Mouse (Mus musculus) heart, embryonic 13.5 days (tissue): ENCODE results near the gene Atp8a2. TPM values are rescaled to one million over a fixed set of nuclear protein-coding genes. Genes with fewer than 3 reads are reported as not detected.

Experiments
- ATAC-seq: fragments of 200-750 bp; cut with Nextera tagmentation; 2 replicates; pipeline ENCODE4 v1.8.0; 2017; ENCODE audit warnings: moderate TSS enrichment; ENCODE audit not compliant: insufficient number of reproducible peaks, low FRiP score, low TSS enrichment; ENCODE audit errors: extremely low read depth
- H3K27ac ChIP-seq: fragments of 300-500 bp; sonication (generic); replicated peaks from 2 replicates; pipeline ENCODE4 v1.5.1; 2015; ENCODE audit warnings: moderate library complexity, mild to moderate bottlenecking, inconsistent platforms
- H3K27me3 ChIP-seq: fragments of 300-500 bp; sonication (generic); replicated peaks from 2 replicates; pipeline ENCODE4 v1.6.1; 2015; ENCODE audit warnings: mild to moderate bottlenecking, inconsistent platforms
- H3K36me3 ChIP-seq: fragments of 300-500 bp; sonication (generic); 2 replicates; pipeline ENCODE4 v1.6.1; 2015; ENCODE audit warnings: mild to moderate bottlenecking, inconsistent platforms
- H3K4me1 ChIP-seq: fragments of 300-500 bp; sonication (generic); 2 replicates; pipeline ENCODE4 v1.6.1; 2015; ENCODE audit warnings: inconsistent platforms
- H3K4me2 ChIP-seq: fragments of 300-500 bp; sonication (generic); 2 replicates; pipeline ENCODE4 v1.6.1; 2015; ENCODE audit warnings: inconsistent platforms, mild to moderate bottlenecking, moderate library complexity
- H3K4me3 ChIP-seq: fragments of 300-500 bp; sonication (generic); 2 replicates; pipeline ENCODE4 v1.5.1; 2015; ENCODE audit warnings: moderate library complexity, mild to moderate bottlenecking, inconsistent platforms
- H3K9ac ChIP-seq: fragments of 300-500 bp; sonication (generic); 2 replicates; pipeline ENCODE4 v1.6.1; 2015; ENCODE audit warnings: inconsistent platforms, mild to moderate bottlenecking, moderate library complexity
- H3K9me3 ChIP-seq: fragments of 300-500 bp; sonication (generic); 2 replicates; pipeline ENCODE4 v1.6.1; 2016; ENCODE audit warnings: inconsistent platforms
- WGBS: fragments of 180-500 bp; shearing (Covaris S2); methylation state at CpG from one replicate; pipeline ENCODE4 v1.1.7; 2015; ENCODE audit warnings: mixed read lengths; 5-methylcytosine and 5-hydroxymethylcytosine counted together
- polyA plus RNA-seq: library from polyadenylated mRNA; unstranded; fragments of >200 nt; fragmentation: Nextera tagmentation; extraction: Ambion mirVana; gene quantifications from 2 replicates; pipeline ENCODE4 v1.2.1, GENCODE M21; 2015

Atp8a2 gene
- 6.7 and 7.0 TPM in 2 replicates for polyA plus RNA-seq

GRCm38 (mm10) chr14:60196884-60197283 is at the start of gene Atp8a2:
Gene Atp8a2, minus strand, starts transcription at chr14:60197179.
- Histone ChIP-seq H3K9me3 (no peaks in the 10 kb centered on the region), H3K4me2 (no peak within 1 kb of the TSS), H3K4me3 (no peak within 1 kb of the TSS), H3K27me3 (no peaks in the 10 kb centered on the region), H3K27ac (0 out of 2 replicates have a peak within 1 kb of the TSS, but pooled peaks have one; percentile 0), H3K4me1 (peaks cover 7% of the 10 kb centered on the region), H3K36me3 (no peaks in the 10 kb centered on the region), H3K9ac (no peak within 1 kb of the TSS)
- no peak for ATAC-seq
- WGBS: 35% methylated on average over 7 of the region's 7 CpGs

- H3K9ac ChIP-seq: no peak overlapping the region
- H3K9me3 ChIP-seq: no peaks in the 10 kb centered on the region
- H3K4me3 ChIP-seq: no peak overlapping the region
- no peaks in the 10 kb centered on the region; the same call in 1 of the 2 replicates for H3K4me1 ChIP-seq
- no peak overlapping the region for H3K4me2 ChIP-seq
- no peak overlapping the region for H3K27ac ChIP-seq
- H3K36me3 ChIP-seq: peaks cover 77% of the 10 kb centered on the region
- 78% methylated on average over 3 of the region's 3 CpGs for WGBS
- no peak for ATAC-seq
- H3K27me3 ChIP-seq: no peaks in the 10 kb centered on the region
Observed at GRCm38 (mm10) chr14:60238551-60238950, 41.6 kb upstream of the Atp8a2 start.

GRCm38 (mm10) chr14:60219886-60220285 is 22.9 kb upstream of the Atp8a2 start:
- H3K9ac ChIP-seq: no peak overlapping the region
- H3K27ac ChIP-seq: no peak overlapping the region
- H3K27me3 ChIP-seq: no peaks in the 10 kb centered on the region
- H3K4me2 ChIP-seq: no peak overlapping the region
- no peak for ATAC-seq
- 86% methylated on average over 10 of the region's 10 CpGs for WGBS
- H3K9me3 ChIP-seq: no peaks in the 10 kb centered on the region
- H3K4me3 ChIP-seq: no peak overlapping the region
- no peaks in the 10 kb centered on the region for H3K4me1 ChIP-seq
- H3K36me3 ChIP-seq: peaks cover 55% of the 10 kb centered on the region

- no peak overlapping the region for H3K9ac ChIP-seq
- no peaks in the 10 kb centered on the region for H3K9me3 ChIP-seq
- no peak overlapping the region for H3K4me2 ChIP-seq
- 95% methylated on average over 4 of the region's 4 CpGs for WGBS
- no peak for ATAC-seq
- H3K4me1 ChIP-seq: no peaks in the 10 kb centered on the region
- H3K36me3 ChIP-seq: peaks cover 49% of the 10 kb centered on the region
- no peak overlapping the region for H3K27ac ChIP-seq
- H3K4me3 ChIP-seq: no peak overlapping the region
- H3K27me3 ChIP-seq: no peaks in the 10 kb centered on the region
Observed at GRCm38 (mm10) chr14:60217616-60218015, 20.6 kb upstream of the Atp8a2 start.

DNA sequence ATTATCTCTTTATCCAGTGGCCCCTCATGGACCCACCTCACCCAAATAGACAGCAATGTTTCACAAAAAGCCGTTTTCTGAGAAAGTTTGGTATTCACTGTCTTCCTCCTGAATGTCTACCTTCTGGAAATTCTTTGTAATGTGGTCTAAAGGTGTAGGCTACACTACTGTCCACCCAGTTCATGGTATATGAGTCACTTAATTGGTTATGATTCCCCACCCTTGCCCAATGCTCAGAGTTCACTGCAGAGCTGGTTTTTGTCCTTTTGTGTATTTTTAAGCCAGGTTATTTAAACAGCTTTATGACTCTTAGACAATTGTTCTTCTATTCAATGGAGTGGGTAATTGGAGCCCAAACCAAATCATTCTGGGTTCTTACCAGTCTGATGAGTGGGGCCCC is 19.1 kb upstream of the Atp8a2 start:
- Histone ChIP-seq H3K4me2 (no peak overlapping the region), H3K4me1 (peaks cover 2% of the 10 kb centered on the region; the same call in 1 of the 2 replicates), H3K27ac (no peak overlapping the region), H3K9me3 (no peaks in the 10 kb centered on the region), H3K9ac (no peak overlapping the region), H3K27me3 (no peaks in the 10 kb centered on the region), H3K4me3 (no peak overlapping the region), H3K36me3 (peaks cover 38% of the 10 kb centered on the region)
- 90% methylated on average over 1 of the region's 1 CpGs for WGBS
- no peak for ATAC-seq

GRCm38 (mm10) chr14:60215000-60215399 is 18.0 kb upstream of the Atp8a2 start:
- Histone ChIP-seq H3K4me1 (peaks cover 6% of the 10 kb centered on the region; the same call in 1 of the 2 replicates), H3K27ac (no peak overlapping the region), H3K9ac (no peak overlapping the region), H3K4me3 (no peak overlapping the region), H3K27me3 (no peaks in the 10 kb centered on the region), H3K36me3 (peaks cover 30% of the 10 kb centered on the region), H3K4me2 (no peak overlapping the region), H3K9me3 (no peaks in the 10 kb centered on the region)
- 86% methylated on average over 3 of the region's 3 CpGs for WGBS
- no peak for ATAC-seq

GRCm38 (mm10) chr14:60214040-60214439 is 17.1 kb upstream of the Atp8a2 start:
- Histone ChIP-seq H3K9ac (no peak overlapping the region), H3K4me3 (no peak overlapping the region), H3K36me3 (peaks cover 22% of the 10 kb centered on the region), H3K27ac (no peak overlapping the region), H3K27me3 (no peaks in the 10 kb centered on the region), H3K4me1 (peaks cover 6% of the 10 kb centered on the region; the same call in 1 of the 2 replicates), H3K9me3 (no peaks in the 10 kb centered on the region), H3K4me2 (no peak overlapping the region)
- WGBS: 62% methylated on average over 1 of the region's 1 CpGs
- no peak for ATAC-seq

GRCm38 (mm10) chr14:60209166-60209565 is 12.2 kb upstream of the Atp8a2 start:
- 81% methylated on average over 7 of the region's 7 CpGs for whole genome bisulfite sequencing
- H3K9me3 ChIP-seq: no peaks in the 10 kb centered on the region
- H3K27me3 ChIP-seq: no peaks in the 10 kb centered on the region
- H3K4me3 ChIP-seq: no peak overlapping the region
- ATAC-seq: no peak
- H3K4me1 ChIP-seq: peaks cover 6% of the 10 kb centered on the region; the same call in 1 of the 2 replicates
- no peaks in the 10 kb centered on the region for H3K36me3 ChIP-seq
- H3K9ac ChIP-seq: no peak overlapping the region
- no peak overlapping the region for H3K27ac ChIP-seq
- H3K4me2 ChIP-seq: no peak overlapping the region

GRCm38 (mm10) chr14:60204993-60205392 is 8.0 kb upstream of the Atp8a2 start:
- ATAC-seq: no peak
- 81% methylated on average over 6 of the region's 6 CpGs for WGBS
- no peak overlapping the region for H3K4me3 ChIP-seq

DNA sequence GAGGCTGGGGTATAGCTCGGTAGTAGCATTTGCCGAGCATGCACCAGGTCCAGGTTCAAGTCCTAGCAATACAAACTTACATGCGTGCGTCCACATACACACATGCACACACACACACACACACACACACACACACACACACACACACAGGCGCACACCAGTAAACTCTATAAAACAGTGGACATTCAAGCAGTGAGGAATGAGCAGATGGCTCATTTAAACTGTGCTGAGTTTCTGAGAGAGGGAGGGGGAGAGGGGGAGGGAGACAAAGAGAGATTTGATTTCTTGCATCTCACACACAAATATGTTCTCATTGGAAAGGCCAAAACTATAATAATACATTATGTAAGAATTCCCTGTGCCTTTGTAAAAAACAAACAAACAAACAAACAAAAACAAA is 980 bp downstream of the Atp8a2 start:
- H3K27me3 ChIP-seq: no peaks in the 10 kb centered on the region
- no peaks in the 10 kb centered on the region for H3K36me3 ChIP-seq
- H3K4me2 ChIP-seq: no peak overlapping the region
- H3K4me3 ChIP-seq: no peak overlapping the region
- H3K9ac ChIP-seq: no peak overlapping the region
- H3K27ac ChIP-seq: no peak overlapping the region
- H3K4me1 ChIP-seq: peaks cover 7% of the 10 kb centered on the region
- 82% methylated on average over 5 of the region's 5 CpGs for WGBS
- H3K9me3 ChIP-seq: no peaks in the 10 kb centered on the region
- no peak for ATAC-seq

More at GRCm38 (mm10) chr14:60204993-60205392, 8.0 kb upstream of the Atp8a2 start:
- no peak overlapping the region for H3K9ac ChIP-seq
- H3K4me2 ChIP-seq: no peak overlapping the region
- no peaks in the 10 kb centered on the region for H3K4me1 ChIP-seq
- H3K36me3 ChIP-seq: no peaks in the 10 kb centered on the region
- H3K9me3 ChIP-seq: no peaks in the 10 kb centered on the region
- no peak overlapping the region for H3K27ac ChIP-seq
- H3K27me3 ChIP-seq: no peaks in the 10 kb centered on the region

DNA sequence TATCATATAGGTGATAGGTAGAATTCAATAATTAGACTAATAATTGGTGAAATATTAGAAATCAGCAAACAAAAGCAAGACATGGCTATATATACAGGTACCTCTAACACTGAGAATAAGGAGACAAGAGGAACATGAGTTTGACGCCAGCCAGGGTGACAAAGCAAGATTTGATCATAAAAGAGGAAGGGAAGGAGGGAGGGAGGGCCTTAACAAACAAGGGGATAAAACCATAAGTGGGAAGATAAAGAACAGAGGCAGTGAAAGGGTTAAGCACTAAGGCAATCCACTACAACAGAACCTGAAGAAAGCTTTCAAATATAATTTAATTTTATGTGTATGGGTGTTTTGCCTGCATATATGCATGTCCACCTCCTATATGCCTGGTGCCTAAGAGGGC is 2.4 kb downstream of the Atp8a2 start:
- WGBS: 71% methylated on average over 1 of the region's 1 CpGs
- no peak overlapping the region for H3K9ac ChIP-seq
- peaks cover 19% of the 10 kb centered on the region for H3K4me1 ChIP-seq
- H3K27me3 ChIP-seq: no peaks in the 10 kb centered on the region
- H3K9me3 ChIP-seq: no peaks in the 10 kb centered on the region
- H3K27ac ChIP-seq: no peak overlapping the region
- H3K4me2 ChIP-seq: no peak overlapping the region
- no peak overlapping the region for H3K4me3 ChIP-seq
- ATAC-seq: no peak
- no peaks in the 10 kb centered on the region for H3K36me3 ChIP-seq

- H3K36me3 ChIP-seq: no peaks in the 10 kb centered on the region
- peak overlapping the region; percentile 88 for H3K27ac ChIP-seq
Observed at GRCm38 (mm10) chr14:60189771-60190170, 7.2 kb downstream of the Atp8a2 start.

More at GRCm38 (mm10) chr14:60189771-60190170, 7.2 kb downstream of the Atp8a2 start:
- WGBS: 26% methylated on average over 5 of the region's 5 CpGs
- Histone ChIP-seq H3K4me3 (no peak overlapping the region), H3K9me3 (no peaks in the 10 kb centered on the region), H3K27me3 (no peaks in the 10 kb centered on the region), H3K9ac (no peak overlapping the region), H3K4me2 (peak overlapping the region; percentile 31), H3K4me1 (peaks cover 38% of the 10 kb centered on the region)
- no peak for ATAC-seq
